Mouse (Mus musculus) intestine, embryonic 14.5 days (tissue): Measurements from ENCODE around the gene Zfp457. TPM values are rescaled to one million over a fixed set of nuclear protein-coding genes. Genes with fewer than 3 reads are reported as not detected.

Source experiments
- ATAC-seq: fragments of 200-750 bp; cut with Nextera tagmentation; replicated peaks from 2 replicates; pipeline ENCODE4 v1.8.0; 2017; ENCODE audit warnings: low read depth, moderate number of reproducible peaks, moderate TSS enrichment, moderate library complexity; ENCODE audit not compliant: low FRiP score, low TSS enrichment
- DNase-seq: peaks from one replicate; pipeline ENCODE4 v3.0.0-alpha.2; 2018; ENCODE audit warnings: low spot score
- H3K27ac ChIP-seq: fragments of 300-500 bp; sonication (generic); 2 replicates; pipeline ENCODE4 v1.5.1; 2014; ENCODE audit warnings: low read depth, mild to moderate bottlenecking, control low read depth
- H3K27me3 ChIP-seq: fragments of 300-500 bp; sonication (generic); replicated peaks from 2 replicates; pipeline ENCODE4 v1.6.1; 2014; ENCODE audit warnings: low read length, control low read depth; ENCODE audit not compliant: control insufficient read depth, insufficient read depth
- H3K36me3 ChIP-seq: fragments of 300-500 bp; sonication (generic); 2 replicates; pipeline ENCODE4 v1.6.1; 2014; ENCODE audit warnings: low read length, control low read depth; ENCODE audit not compliant: control insufficient read depth, insufficient read depth
- H3K4me1 ChIP-seq: fragments of 300-500 bp; sonication (generic); replicated peaks from 2 replicates; pipeline ENCODE4 v1.6.1; 2014; ENCODE audit warnings: low read length, control low read depth, mixed read lengths; ENCODE audit not compliant: control insufficient read depth, insufficient read depth
- H3K4me2 ChIP-seq: fragments of 300-500 bp; sonication (generic); 2 replicates; pipeline ENCODE4 v1.6.1; 2014; ENCODE audit warnings: low read length
- H3K4me3 ChIP-seq: fragments of 300-500 bp; sonication (generic); 2 replicates; pipeline ENCODE4 v1.5.1; 2014; ENCODE audit warnings: low read depth, low read length, control low read depth, mixed read lengths
- H3K9ac ChIP-seq: fragments of 300-500 bp; sonication (generic); 2 replicates; pipeline ENCODE4 v1.6.1; 2014; ENCODE audit warnings: mild to moderate bottlenecking, low read length
- H3K9me3 ChIP-seq: fragments of 300-500 bp; sonication (generic); 2 replicates; pipeline ENCODE4 v1.6.1; 2016; ENCODE audit warnings: low read length, control low read depth; ENCODE audit not compliant: control insufficient read depth
- WGBS: fragments of 180-500 bp; shearing (Covaris S2); extraction: QIAGEN DNeasy Blood & Tissue Kit; methylation state at CpG from one replicate; pipeline ENCODE4 v1.1.7; 2014; 5-methylcytosine and 5-hydroxymethylcytosine counted together
- polyA plus RNA-seq: library from polyadenylated mRNA; unstranded; fragments of >200 nt; fragmentation: Nextera tagmentation; extraction: Ambion mirVana; gene quantifications from 2 replicates; pipeline ENCODE4 v1.2.1, GENCODE M21; 2014

Gene Zfp457
- polyA plus RNA-seq, 1 experiment from 2014 or later, result 0.70 TPM

DNA sequence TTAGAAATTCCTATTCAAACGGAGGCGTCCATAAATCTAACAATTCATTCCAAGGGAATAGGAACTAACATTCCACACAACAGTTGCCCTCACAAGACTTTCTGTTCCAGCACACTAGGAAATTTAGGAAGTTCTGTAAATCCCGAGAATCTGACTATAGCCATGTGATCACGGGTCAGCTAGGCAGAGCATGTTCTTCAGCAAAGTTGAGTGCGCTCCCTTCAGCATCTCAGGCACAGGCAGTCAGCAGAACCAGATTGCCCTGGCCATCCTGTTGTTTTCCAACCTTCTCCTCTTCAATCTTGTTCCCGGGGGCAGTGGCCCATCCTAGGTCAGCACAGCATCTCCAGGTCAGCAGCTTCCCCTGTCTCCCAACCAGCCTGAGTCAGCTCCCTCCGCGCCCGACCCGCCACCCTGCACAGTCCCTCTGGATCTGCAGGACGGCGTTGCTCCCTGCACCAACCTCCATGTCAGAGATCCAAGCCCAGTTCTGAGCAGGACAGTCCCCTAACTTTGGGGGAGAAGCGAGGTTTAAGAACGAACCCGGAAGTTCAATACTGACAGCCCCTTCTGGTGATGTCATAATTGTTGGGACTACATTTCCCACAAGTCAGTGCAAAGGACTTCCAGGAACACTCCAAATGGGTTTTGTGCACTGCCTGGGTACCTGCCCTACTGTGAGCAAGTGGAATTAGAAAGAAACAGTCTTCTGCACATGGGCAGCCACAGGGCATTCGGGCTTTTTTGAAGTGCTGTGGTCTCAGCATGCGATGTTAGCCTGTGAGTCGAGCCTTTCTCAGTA lies 37.5 kb downstream of the Zfp457 start:
- peak; percentile 97 for ATAC-seq
- H3K27me3 ChIP-seq, result no peaks in the 10 kb centered on the region
- DNase-seq, result peak; percentile 86
- peak overlapping the region; percentile 74 for H3K4me2 ChIP-seq
- 5% methylated on average over 18 of the region's 18 CpGs for WGBS
- no peak overlapping the region for H3K27ac ChIP-seq
- peak overlapping the region; percentile 57 for H3K9ac ChIP-seq
- no peaks in the 10 kb centered on the region for H3K9me3 ChIP-seq
- H3K4me1 ChIP-seq, result no peaks in the 10 kb centered on the region; the same call in 1 of the 2 replicates
- H3K4me3 ChIP-seq, result peak overlapping the region; percentile 76
- no peaks in the 10 kb centered on the region for H3K36me3 ChIP-seq

Other genes starting within 250 kb of the Zfp457 start
- 3.4 and 4.9 TPM in 2 replicates for gene Zfp712, start 245.3 kb downstream of the Zfp457 start, polyA plus RNA-seq
- gene Zfp708, start 208.5 kb downstream of the Zfp457 start, polyA plus RNA-seq, result 4.2 and 5.6 TPM in 2 replicates
- 3.2 and 4.9 TPM in 2 replicates for gene Gm28557, start 197.9 kb downstream of the Zfp457 start, polyA plus RNA-seq
- 0.22 and 0.28 TPM in 2 replicates for gene Rslcan18, start 190.2 kb downstream of the Zfp457 start, polyA plus RNA-seq
- 2.0 and 2.4 TPM in 2 replicates for gene Zfp759, start 184.8 kb downstream of the Zfp457 start, polyA plus RNA-seq
- gene Rsl1, start 133.3 kb downstream of the Zfp457 start, polyA plus RNA-seq, result 5.3 and 5.6 TPM in 2 replicates
- gene Zfp455, start 112.0 kb downstream of the Zfp457 start, polyA plus RNA-seq, result 1.4 and 1.7 TPM in 2 replicates
- gene Zfp458, start 28.0 kb downstream of the Zfp457 start, polyA plus RNA-seq, result 1.9 and 2.6 TPM in 2 replicates
- 2.9 and 3.5 TPM in 2 replicates for gene Zfp595, start 26.1 kb upstream of the Zfp457 start, polyA plus RNA-seq
- not detected in 2 replicates for gene Gm28044, start 54.1 kb upstream of the Zfp457 start, polyA plus RNA-seq
- 1.0 and 1.8 TPM in 2 replicates for gene Zfp953, start 54.1 kb upstream of the Zfp457 start, polyA plus RNA-seq
- gene Gm28041, start 69.2 kb upstream of the Zfp457 start, polyA plus RNA-seq, result 0.34 and 0.54 TPM in 2 replicates
- gene Zfp456, start 69.3 kb upstream of the Zfp457 start, polyA plus RNA-seq, result 1.9 and 2.0 TPM in 2 replicates
- 6.8 and 7.2 TPM in 2 replicates for gene Zfp429, start 93.3 kb upstream of the Zfp457 start, polyA plus RNA-seq
- gene Zfp459, start 114.9 kb upstream of the Zfp457 start, polyA plus RNA-seq, result 1.6 and 2.4 TPM in 2 replicates
- gene Zfp874a, start 145.1 kb upstream of the Zfp457 start, polyA plus RNA-seq, result 8.8 and 9.0 TPM in 2 replicates
- gene Zfp874b, start 177.8 kb upstream of the Zfp457 start, polyA plus RNA-seq, result 1.9 and 2.0 TPM in 2 replicates
- gene Zfp58, start 194.1 kb upstream of the Zfp457 start, polyA plus RNA-seq, result 10.1 and 13.0 TPM in 2 replicates
- not detected in 2 replicates for gene Gm26965, start 219.7 kb upstream of the Zfp457 start, polyA plus RNA-seq
- gene Zfp87, start 219.7 kb upstream of the Zfp457 start, polyA plus RNA-seq, result 22.7 and 23.7 TPM in 2 replicates
- gene Zfp748, start 247.3 kb upstream of the Zfp457 start, polyA plus RNA-seq, result 14.1 and 15.9 TPM in 2 replicates